Comparison of ENCODE assay signal across 7 mouse cellular contexts in the genomic region with DNA sequence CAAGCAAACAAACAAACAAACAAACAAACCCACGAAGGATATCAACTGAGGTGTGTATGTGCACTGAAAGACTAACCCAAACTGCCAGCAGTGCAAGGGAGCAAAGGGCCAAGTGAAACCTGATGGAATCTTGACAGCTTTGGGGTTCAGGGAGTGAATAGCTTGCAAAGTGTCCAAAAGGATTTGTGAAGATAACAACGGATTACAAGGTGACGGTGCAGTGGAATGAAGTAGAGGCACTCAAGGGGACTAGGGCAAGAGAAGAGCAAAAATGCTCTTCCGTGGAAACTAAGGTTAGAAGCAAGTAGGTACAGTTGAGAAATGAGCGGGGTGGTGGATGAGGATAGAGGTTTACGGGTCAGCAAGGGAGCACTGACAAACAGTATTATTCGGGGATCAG. TPM values are rescaled to one million over a fixed set of nuclear protein-coding genes. Genes with fewer than 3 reads are reported as not detected.
DNase-seq lines count a peak whose midpoint lies in the region; ATAC-seq and TF ChIP-seq lines count a peak whose summit lies in the region.

No protein-coding gene starts in this region.

- H3K4me1 ChIP-seq in lung, postnatal 0 days (ENCODE audit: insufficient read depth, low read depth, low read length), result peaks cover 15% of the 10 kb centered on the region; the same call in 1 of the 2 replicates
- peaks cover 32% of the 10 kb centered on the region for H3K4me1 ChIP-seq in forebrain, embryonic 15.5 days
- H3K4me1 ChIP-seq in liver, embryonic 13.5 days (replicated peaks), result peaks cover 30% of the 10 kb centered on the region

- TF ChIP-seq EP300 in lung, postnatal 0 days (IDR thresholded peaks at IDR 0.05), result no peak

- ATAC-seq in lung, postnatal 0 days, result no peak
- ATAC-seq in forebrain, embryonic 15.5 days (replicated peaks), result no peak
- ATAC-seq in liver, embryonic 13.5 days (ENCODE audit: low read depth), result no peak

- peak overlapping the region; percentile 98 for H3K4me3 ChIP-seq in lung, postnatal 0 days (ENCODE audit: low read depth, low read length)
- peak overlapping the region; percentile 96 for H3K4me3 ChIP-seq in forebrain, embryonic 15.5 days
- H3K4me3 ChIP-seq in liver, embryonic 13.5 days (replicated peaks), result peak overlapping the region; percentile 87

- peak overlapping the region; percentile 86 for H3K4me2 ChIP-seq in lung, postnatal 0 days (replicated peaks; ENCODE audit: low read depth, low read length)
- peak overlapping the region; percentile 87 for H3K4me2 ChIP-seq in forebrain, embryonic 15.5 days (replicated peaks)
- peak overlapping the region; percentile 78 for H3K4me2 ChIP-seq in liver, embryonic 13.5 days

- no peak for TF ChIP-seq CTCF in lung, postnatal 0 days (IDR thresholded peaks at IDR 0.05)

- H3K9ac ChIP-seq in lung, postnatal 0 days (replicated peaks; ENCODE audit: low read depth), result peak overlapping the region; percentile 76; the same call in 1 of the 2 replicates
- H3K9ac ChIP-seq in forebrain, embryonic 15.5 days (replicated peaks), result peak overlapping the region; percentile 98
- H3K9ac ChIP-seq in liver, embryonic 13.5 days, result peak overlapping the region; percentile 90

- H3K27ac ChIP-seq in lung, postnatal 0 days (ENCODE audit: low read length), result no peak overlapping the region; the same call in 1 of the 2 replicates
- peak overlapping the region; percentile 97; the same call in 1 of the 2 replicates for H3K27ac ChIP-seq in forebrain, embryonic 15.5 days (replicated peaks)
- peak overlapping the region; percentile 88 for H3K27ac ChIP-seq in liver, embryonic 13.5 days

- H3K9me3 ChIP-seq in lung, postnatal 0 days (ENCODE audit: low read length), result no peaks in the 10 kb centered on the region
- H3K9me3 ChIP-seq in forebrain, embryonic 15.5 days, result no peaks in the 10 kb centered on the region
- H3K9me3 ChIP-seq in liver, embryonic 13.5 days (replicated peaks), result no peaks in the 10 kb centered on the region

- no peak for DNase-seq in lung, postnatal 0 days (ENCODE audit: low spot score)
- no peak for DNase-seq in lung, postnatal 25 days (ENCODE audit: low spot score)
- DNase-seq in c-Kit-positive CD71-positive TER-119-negative erythroid progenitor cells, embryonic 14.5 days (ENCODE audit: low read depth), result peak; percentile 8
- DNase-seq in liver, embryonic 13.5 days, result peak; percentile 5
- DNase-seq in urinary bladder, adult 18-20 months (ENCODE audit: low spot score in 2 of 2), result no peak
- DNase-seq in kidney, adult 11 months, result no peak

- H3K27me3 ChIP-seq in lung, postnatal 0 days (replicated peaks; ENCODE audit: insufficient read depth, low read length), result no peaks in the 10 kb centered on the region
- H3K27me3 ChIP-seq in forebrain, embryonic 15.5 days, result no peaks in the 10 kb centered on the region
- H3K27me3 ChIP-seq in liver, embryonic 13.5 days, result no peaks in the 10 kb centered on the region

- under 1% methylated on average over 7 of the region's 7 CpGs for WGBS in lung, postnatal 0 days
- WGBS in forebrain, embryonic 15.5 days, result under 1% methylated on average over 7 of the region's 7 CpGs
- 3% methylated on average over 7 of the region's 7 CpGs for WGBS in liver, embryonic 13.5 days (ENCODE audit: insufficient replicate concordance)

- H3K36me3 ChIP-seq in lung, postnatal 0 days (ENCODE audit: insufficient read depth, low read length), result no peaks in the 10 kb centered on the region
- no peaks in the 10 kb centered on the region for H3K36me3 ChIP-seq in forebrain, embryonic 15.5 days
- H3K36me3 ChIP-seq in liver, embryonic 13.5 days, result no peaks in the 10 kb centered on the region

RNA-seq across cellular contexts. Expression of a gene that starts 1.2 kb away (rescaled TPM):
- 8.1 and 9.6 TPM in 2 replicates for polyA plus RNA-seq in lung, postnatal 0 days (2015; fragmentation: Nextera tagmentation; extraction: Ambion mirVana)
- 21.6 and 23.7 TPM in 2 replicates for polyA plus RNA-seq in forebrain, embryonic 15.5 days (2015; fragmentation: Nextera tagmentation; extraction: Ambion mirVana)
- polyA plus RNA-seq in liver, embryonic 13.5 days (2015; fragmentation: Nextera tagmentation; extraction: Ambion mirVana), result 6.2 and 8.0 TPM in 2 replicates

Comparison
In these comparisons a context has a peak if more than half of its experiments do, and no peak if none do; other contexts are left out.
1. DNase-seq: peak in c-Kit-positive CD71-positive TER-119-negative erythroid progenitor cells, embryonic 14.5 days (single experiment) and liver, embryonic 13.5 days (single experiment); none in lung, postnatal 0 days (single experiment), lung, postnatal 25 days (single experiment), urinary bladder, adult 18-20 months (0 of 2) and kidney, adult 11 months (single experiment).
2. Peak in every context shown above with its lines, with median percentiles within 50 percentile points of each other: H3K4me2 ChIP-seq, H3K4me3 ChIP-seq and H3K9ac ChIP-seq.